Mouse (Mus musculus): Measurements from ENCODE around the gene Rcan2.

DNA sequence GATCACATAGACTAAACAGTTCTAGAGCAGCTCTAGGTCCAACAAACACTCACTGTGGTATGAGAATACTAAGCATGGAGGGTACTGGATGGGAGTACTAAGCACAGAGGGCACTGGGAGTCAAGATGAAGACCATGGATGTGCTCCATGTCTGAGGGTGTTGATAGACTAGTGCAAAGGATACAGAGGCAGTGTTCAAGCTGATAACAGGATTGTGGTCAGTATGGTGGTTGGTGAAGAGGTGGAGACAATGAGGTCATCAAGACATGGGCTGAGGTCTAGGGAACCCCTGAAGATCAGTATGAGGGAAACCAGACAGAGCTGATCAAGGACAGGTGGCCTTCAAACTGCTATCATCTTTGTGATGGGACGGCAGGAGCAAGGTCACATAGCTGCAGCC is 99.0 kb downstream of the Rcan2 start:
- TF ChIP-seq CTCF (IDR thresholded peaks at IDR 0.05; ENCODE audit: low read depth) (no peak), EP300 (IDR thresholded peaks at IDR 0.05; ENCODE audit: low read depth) (no peak)
